Mouse (Mus musculus): Measurements from ENCODE around the gene Mgl2. TPM values are rescaled to one million over a fixed set of nuclear protein-coding genes. Genes with fewer than 3 reads are reported as not detected.
"Not testable (repeated sequence)": the region's sequence is repeated elsewhere in the genome, so short reads cannot be mapped to it uniquely, and the experiment has no call there.

Mgl2 gene
- total RNA-seq (2021) = 1 to 10 TPM; 3.5 to 5.1 TPM
- long read RNA-seq, experiment 1, transcript Mgl2-201 (10 exons, 1,586 nt) = major isoform, 5 of 10 reads
- long read RNA-seq, experiment 1, partial matches to known transcripts = 2 of 10 reads
- long read RNA-seq, experiment 1, other reads (novel, unspliced or antisense) = 3 of 10 reads
- long read RNA-seq, experiment 2, partial matches to known transcripts = 0 of 1 reads
- long read RNA-seq, experiment 2, other reads (novel, unspliced or antisense) = 1 of 1 reads

GRCm38 (mm10) chr11:70129926-70130379, at the start of gene Mgl2:
TSS of gene Mgl2 (plus strand) at chr11:70130329.
- DNase-seq = peak; percentile 32 to 71

- no peak for DNase-seq
Measured at GRCm38 (mm10) chr11:70080803-70081590, 49.1 kb upstream of the Mgl2 start.

DNA sequence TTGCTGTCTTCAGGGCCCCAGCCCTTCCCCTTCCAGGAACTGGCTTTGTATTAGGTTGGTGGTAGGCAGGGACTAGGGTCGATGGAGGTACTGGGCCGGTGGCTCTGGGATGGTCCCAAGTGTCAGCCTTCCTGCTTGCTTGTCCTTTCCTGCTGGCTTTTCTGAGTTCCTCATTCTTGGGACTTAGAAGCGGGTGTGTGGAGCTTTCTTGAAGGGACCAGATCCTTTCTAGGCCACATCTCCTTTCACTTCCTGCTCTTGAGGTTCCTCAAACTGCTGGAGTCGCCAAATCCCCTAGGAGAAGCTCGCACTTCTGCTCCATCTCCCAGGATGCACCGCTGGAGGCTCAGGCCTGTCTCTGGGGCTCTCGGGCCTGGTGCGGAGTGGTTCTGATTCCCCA, 45.6 kb upstream of the Mgl2 start:
- DNase-seq = peak; percentile 33 to 71

GRCm38 (mm10) chr11:70091986-70092783, 37.9 kb upstream of the Mgl2 start, which contains the start of gene Asgr2:
TSS of gene Asgr2 (plus strand) at chr11:70092644.
- peak; percentile 37 to 67 for DNase-seq

DNA sequence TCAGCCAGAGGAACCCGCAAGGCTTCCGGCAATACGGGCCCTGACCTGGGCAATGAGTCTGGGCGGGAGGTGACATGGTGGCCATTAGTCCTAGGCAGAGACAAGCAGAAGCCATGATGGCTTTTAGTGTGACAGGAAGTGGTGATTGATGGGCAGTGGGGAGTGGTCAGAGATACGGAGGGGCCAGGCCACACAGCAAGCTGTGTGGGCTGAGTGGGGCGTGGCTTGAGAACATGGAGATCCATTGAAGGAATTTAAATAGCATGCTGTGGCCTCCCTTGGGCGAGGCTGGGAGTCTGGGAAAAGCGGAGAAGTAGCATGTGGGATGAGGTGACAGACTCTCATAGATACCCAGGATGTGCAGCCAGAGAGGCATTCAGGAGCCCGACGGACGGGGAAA, 32.7 kb upstream of the Mgl2 start:
- DNase-seq = no peak

GRCm38 (mm10) chr11:70099102-70099501, 31.0 kb upstream of the Mgl2 start:
- DNase-seq = no peak

DNA sequence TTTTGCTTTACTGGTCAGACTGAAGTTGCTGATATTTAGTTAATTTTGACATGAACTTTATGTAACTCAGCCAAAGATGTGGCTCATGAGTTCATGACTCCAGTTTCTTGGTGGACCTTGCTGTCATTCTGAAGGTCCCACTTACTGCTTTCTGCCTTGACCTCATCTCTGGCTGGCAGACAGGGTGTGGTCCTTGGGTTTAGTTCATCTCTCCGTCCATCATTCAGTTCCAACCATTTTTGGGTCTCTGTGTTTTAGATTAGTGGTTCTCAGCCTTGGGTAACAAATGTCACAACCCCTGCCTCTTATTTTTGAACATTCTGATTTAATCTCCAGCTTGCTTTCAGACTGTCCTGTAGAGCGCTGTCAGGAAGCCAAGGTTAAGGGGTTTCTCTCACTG, 30.3 kb upstream of the Mgl2 start:
- no peak for DNase-seq

- DNase-seq = no peak
Measured at GRCm38 (mm10) chr11:70103701-70104315, 26.3 kb upstream of the Mgl2 start.

DNA sequence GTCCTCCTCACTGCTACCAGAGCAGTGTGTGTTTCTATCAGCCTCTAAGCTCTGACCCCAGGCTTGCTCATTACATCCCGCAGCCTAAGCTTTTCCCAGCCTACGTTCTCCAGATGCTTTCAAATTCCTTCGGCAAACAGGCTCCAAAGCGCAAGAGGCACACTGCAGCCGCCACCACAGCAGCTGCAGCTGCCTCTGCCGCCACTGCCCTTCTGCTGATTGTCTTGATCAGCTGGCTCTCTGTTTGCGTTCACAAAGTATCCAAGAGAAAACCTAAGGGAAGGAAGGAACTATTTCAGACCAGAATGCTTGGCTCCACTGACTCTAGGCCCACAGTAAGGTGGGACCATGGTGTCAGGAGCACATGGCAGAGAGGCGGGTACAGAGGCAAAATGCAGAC, 23.0 kb upstream of the Mgl2 start:
- no peak for DNase-seq

DNA sequence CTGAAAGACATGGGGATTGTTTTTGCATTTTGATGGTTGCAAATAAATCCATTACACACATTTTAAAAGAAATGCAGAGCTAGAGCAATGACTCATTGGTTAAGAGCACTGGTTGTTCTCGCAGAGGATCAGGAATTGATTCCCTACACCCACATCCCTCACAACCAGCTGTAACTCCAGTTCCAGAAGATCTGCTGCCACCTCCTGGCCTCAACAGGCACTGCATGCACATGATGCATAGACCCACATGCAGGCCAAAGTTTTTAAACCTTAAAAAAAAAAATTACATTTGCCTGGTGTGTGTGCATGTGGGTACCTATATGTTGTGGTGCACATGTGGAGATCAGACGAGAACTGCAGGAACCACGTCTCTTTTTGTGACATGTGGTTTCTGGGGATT, 20.0 kb upstream of the Mgl2 start:
- DNase-seq = peak in 1 of 2 experiments; percentile 36

DNA sequence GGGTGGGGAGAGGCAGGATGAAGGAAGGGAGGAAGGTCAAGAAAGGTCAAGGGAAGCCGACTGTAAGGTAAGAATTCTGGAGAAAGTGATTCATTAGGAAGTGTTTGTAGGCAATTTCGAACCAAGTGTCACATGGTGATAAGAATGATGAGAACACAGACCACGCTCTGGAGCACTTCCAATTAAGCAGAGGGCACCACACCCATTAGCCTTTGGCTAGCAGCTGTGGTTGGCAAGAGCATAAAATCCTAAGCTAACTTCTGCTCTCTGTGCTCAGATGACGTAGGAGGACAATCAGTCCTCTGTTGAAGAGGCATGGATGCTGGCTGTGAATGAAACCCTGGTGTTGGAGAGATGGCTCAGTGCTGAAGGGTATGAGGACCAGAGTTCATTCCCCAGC, 15.6 kb upstream of the Mgl2 start:
- DNase-seq = peak; percentile 24 to 58

DNA sequence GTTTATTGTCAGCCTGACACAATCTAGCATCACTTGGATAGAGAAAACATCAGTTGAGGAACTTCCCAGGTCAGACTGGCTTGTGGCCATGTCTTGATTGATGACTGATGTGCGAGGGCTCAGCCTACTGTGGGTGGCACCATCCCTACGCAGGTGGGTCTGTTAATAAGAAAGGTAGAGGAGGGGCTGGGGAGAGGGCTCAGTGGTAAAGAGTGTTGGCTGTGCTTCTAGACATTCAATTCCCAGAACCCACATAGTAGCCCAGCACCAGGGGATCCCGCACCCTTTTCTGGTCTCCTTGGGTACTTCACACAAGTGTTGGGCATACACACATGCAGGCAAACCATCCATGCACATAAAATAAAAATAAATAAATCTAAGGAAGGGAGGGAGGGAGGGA, 14.2 kb upstream of the Mgl2 start:
- no peak for DNase-seq

- not testable (repeated sequence) for DNase-seq
Measured at GRCm38 (mm10) chr11:70135001-70135400, 4.9 kb downstream of the Mgl2 start.

DNA sequence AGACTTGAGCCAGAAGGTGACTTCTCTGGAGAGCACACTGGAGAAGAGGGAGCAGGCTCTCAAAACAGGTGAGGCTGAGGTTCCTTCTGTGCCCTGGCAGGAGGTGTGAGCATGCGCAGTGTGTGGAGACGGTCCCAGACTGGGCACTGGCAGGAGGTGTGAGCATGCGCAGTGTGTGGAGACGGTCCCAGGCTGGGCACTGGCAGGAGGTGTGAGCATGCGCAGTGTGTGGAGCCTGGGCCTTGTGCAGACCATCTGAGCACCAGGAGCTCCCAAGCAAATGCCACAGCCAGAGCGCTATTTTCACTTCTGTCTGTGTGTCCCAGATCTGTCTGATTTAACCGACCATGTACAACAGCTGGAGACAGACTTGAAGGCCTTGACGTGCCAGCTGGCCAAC, 5.8 kb downstream of the Mgl2 start:
- not testable (repeated sequence) for DNase-seq

DNA sequence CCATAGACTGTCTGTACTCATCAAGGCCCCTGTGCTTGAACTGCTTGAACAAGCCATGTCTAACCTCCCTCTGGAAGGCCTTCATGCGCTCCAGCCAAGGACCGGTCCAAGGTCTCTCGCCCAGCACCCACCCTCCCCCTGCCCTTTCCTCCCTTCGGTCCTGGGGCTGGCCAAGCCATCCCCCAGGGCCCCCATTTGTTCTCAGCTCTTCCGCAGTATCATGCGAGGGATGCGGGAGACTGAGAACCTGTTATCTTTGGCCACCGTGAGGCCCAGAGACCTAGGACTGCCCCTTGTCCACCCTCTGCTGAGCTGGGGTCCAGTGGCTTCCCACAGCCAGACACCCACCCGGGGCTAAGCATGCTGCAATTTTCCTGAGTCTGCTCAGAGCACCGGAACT, 9.0 kb downstream of the Mgl2 start:
- no peak for DNase-seq

DNA sequence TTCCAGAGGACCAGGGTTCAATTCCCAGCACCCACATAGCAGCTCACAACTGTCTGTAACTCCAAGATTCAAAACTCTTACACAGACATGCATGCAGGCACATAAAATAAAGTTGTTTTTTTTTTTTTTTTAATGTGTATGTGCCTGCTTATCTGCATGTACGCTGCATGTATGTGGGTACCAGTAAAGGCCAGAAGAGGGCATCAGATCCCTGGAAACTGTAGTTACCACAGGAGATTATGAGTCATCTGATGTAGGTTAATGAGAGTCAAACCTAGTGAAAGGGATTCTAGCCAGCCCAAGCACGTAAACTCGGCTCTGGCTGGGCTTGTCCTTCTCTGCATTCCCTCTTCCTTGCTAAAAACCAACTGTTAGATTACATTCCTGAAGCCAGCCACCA, 20.9 kb downstream of the Mgl2 start:
- DNase-seq = no peak

DNA sequence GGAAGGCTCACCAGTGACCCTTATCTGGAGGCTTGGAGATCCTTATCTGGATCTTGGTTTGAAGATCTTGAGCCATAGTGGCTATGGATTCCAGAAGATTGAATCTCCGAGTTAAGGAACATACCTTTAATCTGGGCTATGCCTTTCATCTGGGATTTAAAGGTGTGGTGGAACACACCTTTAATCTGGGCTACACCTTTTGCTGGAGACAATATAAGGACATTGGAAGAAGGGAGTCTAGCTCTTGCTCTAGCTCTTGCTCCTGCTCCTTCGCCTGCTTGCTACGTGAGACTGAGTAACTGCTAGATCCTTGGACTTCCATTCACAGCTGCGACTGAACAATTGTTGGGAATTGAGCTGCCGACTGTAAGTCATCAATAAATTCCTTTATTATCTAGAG, 25.8 kb downstream of the Mgl2 start, which contains the start of gene Clec10a:
TSS of gene Clec10a (plus strand) at position 301 of the 400 bp plus-strand sequence.
- DNase-seq = not testable (repeated sequence)

GRCm38 (mm10) chr11:70162336-70162735, 32.2 kb downstream of the Mgl2 start:
- no peak for DNase-seq

DNA sequence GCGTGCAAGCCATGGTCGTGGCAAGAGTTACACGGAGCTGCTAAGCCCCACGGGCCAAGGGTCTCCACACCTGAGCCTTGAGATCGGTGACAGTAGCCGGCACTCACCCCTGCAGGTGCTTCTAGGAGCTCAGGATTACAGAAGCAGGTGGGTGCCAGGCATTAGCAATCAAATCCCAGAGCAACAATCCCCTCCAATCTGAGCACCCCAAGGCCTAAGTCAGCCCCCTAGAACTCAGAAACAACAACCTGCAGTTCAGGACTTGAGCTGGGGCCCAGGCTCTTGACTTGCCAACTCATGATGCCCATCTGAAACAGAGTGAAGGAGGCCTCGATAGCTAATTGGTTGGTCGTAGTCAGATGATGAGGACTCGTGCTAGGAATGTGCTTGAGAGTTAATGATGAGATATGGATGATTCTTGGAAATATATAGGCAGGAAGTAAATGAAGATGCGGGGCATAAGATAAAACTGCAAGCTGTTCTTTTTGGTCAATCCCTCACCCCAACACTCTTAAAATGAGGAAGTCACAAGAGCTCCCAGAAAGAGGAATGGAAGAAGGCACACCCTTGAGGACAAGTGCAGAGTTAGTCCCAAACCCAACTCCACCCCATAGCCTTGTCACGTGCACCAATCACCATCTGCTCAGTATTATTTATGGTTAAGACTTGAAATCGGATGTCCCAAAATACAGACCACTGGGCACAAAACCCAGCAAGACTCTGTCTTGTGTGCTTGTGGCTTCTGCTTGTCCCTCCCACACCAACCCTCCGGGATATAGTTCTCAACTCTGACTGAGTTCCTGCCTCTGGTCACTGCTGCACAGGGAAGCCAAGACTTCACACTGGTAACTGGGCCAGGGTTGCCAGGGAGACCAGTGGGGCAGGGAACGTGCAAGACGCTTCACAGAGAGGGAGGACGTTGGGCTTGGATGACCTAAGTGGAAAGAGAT, 36.1 kb downstream of the Mgl2 start:
- DNase-seq = peak; percentile 23 to 73

- no peak for DNase-seq
Measured at GRCm38 (mm10) chr11:70168136-70168535, 38.0 kb downstream of the Mgl2 start.

DNA sequence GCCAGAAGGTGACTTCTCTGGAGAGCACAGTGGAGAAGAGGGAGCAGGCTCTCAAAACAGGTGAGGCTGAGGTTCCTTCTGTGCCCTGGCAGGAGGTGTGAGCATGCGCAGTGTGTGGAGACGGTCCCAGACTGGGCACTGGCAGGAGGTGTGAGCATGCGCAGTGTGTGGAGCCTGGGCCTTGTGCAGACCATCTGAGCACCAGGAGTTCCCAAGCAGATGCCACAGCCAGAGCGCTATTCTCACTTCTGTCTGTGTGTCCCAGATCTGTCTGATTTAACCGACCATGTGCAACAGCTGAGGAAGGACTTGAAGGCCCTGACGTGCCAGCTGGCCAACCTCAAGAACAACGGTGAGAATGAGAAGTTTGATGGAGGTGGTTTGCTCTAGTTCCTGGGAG, 39.3 kb downstream of the Mgl2 start:
- DNase-seq = not testable (repeated sequence)
